Mouse (Mus musculus): ENCODE measurements around the gene St6gal1. TPM values are rescaled to one million over a fixed set of nuclear protein-coding genes. Genes with fewer than 3 reads are reported as not detected.

St6gal1 gene
- polyA plus RNA-seq, 1 experiment from 2014 or later = 38.9 TPM

DNA sequence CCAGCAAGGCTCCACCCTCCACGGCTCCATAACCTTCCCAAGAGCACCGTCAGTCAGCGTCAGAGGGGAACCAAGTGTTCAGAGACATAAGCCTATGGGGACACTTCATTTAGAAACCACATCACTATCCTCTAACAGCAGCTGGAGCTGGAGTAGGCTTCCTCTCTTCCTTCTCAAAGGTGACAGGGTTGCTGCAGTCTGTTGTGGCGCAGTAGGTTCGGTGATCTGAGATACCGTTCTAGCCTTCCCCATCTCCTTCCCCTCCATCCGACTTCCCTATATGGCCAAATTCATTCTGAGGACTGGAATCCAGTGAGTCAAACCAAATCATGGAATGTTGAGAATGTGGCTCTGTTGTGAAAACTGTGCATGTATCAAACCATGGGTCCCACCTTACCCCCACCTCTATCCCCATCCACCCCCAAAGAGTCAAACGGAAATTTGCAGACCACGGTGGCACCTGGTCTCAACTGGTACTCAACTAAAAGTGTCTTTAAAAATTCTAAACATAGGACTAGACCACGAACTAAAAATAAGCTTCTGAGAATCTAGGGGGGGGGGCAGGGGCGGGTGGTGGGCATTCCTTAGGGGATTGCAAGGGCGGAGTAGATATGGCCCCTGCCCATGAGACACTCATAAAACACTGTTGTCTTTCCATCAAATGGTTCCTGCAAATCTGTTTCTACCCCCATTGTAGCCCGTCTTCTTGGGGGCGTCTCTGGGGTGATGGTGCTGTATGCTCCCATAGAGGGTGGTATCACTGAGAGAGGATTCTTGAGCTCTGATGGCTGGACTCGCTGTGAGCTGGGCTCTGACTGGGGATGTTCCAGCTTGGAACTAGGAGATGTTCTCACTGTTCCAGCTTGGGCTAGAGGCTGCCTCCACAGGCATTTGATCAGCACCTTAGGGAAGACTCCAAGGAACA, 60.2 kb downstream of the St6gal1 start:
- no peak overlapping the region for H3K27ac ChIP-seq
- no peak overlapping the region for H3K4me3 ChIP-seq
- no peaks in the 10 kb centered on the region for H3K9me3 ChIP-seq
- peaks cover 7% of the 10 kb centered on the region; the same call in 1 of the 2 replicates for H3K36me3 ChIP-seq
- H3K27me3 ChIP-seq = no peaks in the 10 kb centered on the region
- WGBS = 88% methylated on average over 15 of the region's 15 CpGs
- ATAC-seq (ENCODE audit: low FRiP score) = no peak
- H3K4me1 ChIP-seq (replicated peaks) = peaks cover 10% of the 10 kb centered on the region; the same call in 1 of the 2 replicates
- H3K9ac ChIP-seq = no peak overlapping the region
- no peak overlapping the region for H3K4me2 ChIP-seq

DNA sequence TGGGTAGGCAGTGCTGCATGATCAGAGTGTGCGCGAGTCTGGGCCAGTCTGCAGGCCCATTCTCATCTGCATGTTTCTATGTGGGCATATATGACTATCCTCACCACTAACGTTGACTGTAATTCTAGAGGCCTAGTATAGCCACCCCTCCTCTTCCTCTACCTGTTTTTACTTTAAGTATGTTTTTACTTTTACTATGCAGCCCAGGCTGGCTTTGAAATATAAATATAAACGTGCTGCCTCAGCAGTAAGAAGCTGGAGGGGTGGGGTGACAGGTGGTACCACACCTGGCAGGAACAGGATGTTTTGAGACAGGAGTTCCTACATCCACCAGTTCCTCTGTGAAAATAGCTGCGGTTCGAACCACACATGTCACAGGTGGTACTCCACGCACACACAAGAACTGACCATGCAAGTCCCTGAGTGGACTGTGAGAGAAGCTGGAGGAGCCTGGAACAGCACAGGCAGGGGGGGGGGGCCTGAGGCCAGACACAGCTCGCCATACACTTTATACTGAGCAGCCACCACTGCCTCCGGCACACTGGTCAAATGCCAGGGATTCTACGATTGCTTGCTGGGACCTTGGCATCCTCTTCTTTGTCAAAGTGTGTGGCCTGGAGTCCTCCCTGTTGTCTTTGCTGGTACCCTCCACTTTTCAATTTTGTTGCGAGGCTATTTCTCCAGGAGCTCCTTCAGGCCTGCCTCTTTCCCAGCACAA, 62.0 kb downstream of the St6gal1 start:
- H3K4me2 ChIP-seq = no peak overlapping the region
- peaks cover 7% of the 10 kb centered on the region; the same call in 1 of the 2 replicates for H3K36me3 ChIP-seq
- H3K9ac ChIP-seq = no peak overlapping the region
- no peak overlapping the region for H3K4me3 ChIP-seq
- ATAC-seq (ENCODE audit: low FRiP score) = no peak
- no peak overlapping the region for H3K27ac ChIP-seq
- WGBS = 86% methylated on average over 11 of the region's 11 CpGs
- no peaks in the 10 kb centered on the region for H3K27me3 ChIP-seq
- H3K4me1 ChIP-seq (replicated peaks) = peaks cover 8% of the 10 kb centered on the region; the same call in 1 of the 2 replicates
- H3K9me3 ChIP-seq = no peaks in the 10 kb centered on the region

GRCm38 (mm10) chr16:23287312-23288040, 62.9 kb downstream of the St6gal1 start:
- no peak for ATAC-seq (ENCODE audit: low FRiP score)
- Histone ChIP-seq H3K27ac (no peak overlapping the region), H3K9ac (no peak overlapping the region), H3K4me1 (replicated peaks) (peaks cover 8% of the 10 kb centered on the region; the same call in 1 of the 2 replicates), H3K27me3 (no peaks in the 10 kb centered on the region), H3K36me3 (peaks cover 7% of the 10 kb centered on the region; the same call in 1 of the 2 replicates), H3K4me2 (no peak overlapping the region), H3K4me3 (no peak overlapping the region), H3K9me3 (no peaks in the 10 kb centered on the region)
- 94% methylated on average over 10 of the region's 10 CpGs for WGBS

GRCm38 (mm10) chr16:23288103-23288502, 63.6 kb downstream of the St6gal1 start:
- 95% methylated on average over 9 of the region's 9 CpGs for WGBS
- H3K4me3 ChIP-seq = no peak overlapping the region
- H3K27ac ChIP-seq = no peak overlapping the region
- H3K27me3 ChIP-seq = no peaks in the 10 kb centered on the region
- no peak overlapping the region for H3K9ac ChIP-seq
- no peak for ATAC-seq (ENCODE audit: low FRiP score)
- no peaks in the 10 kb centered on the region for H3K9me3 ChIP-seq
- peaks cover 7% of the 10 kb centered on the region; the same call in 1 of the 2 replicates for H3K36me3 ChIP-seq
- peaks cover 8% of the 10 kb centered on the region; the same call in 1 of the 2 replicates for H3K4me1 ChIP-seq (replicated peaks)
- H3K4me2 ChIP-seq = no peak overlapping the region

- H3K36me3 ChIP-seq = peaks cover 7% of the 10 kb centered on the region; the same call in 1 of the 2 replicates
- 93% methylated on average over 6 of the region's 6 CpGs for WGBS
- H3K4me2 ChIP-seq = no peak overlapping the region
- no peak overlapping the region for H3K4me3 ChIP-seq
- no peak overlapping the region for H3K9ac ChIP-seq
- no peak for ATAC-seq (ENCODE audit: low FRiP score)
- H3K4me1 ChIP-seq (replicated peaks) = peaks cover 8% of the 10 kb centered on the region; the same call in 1 of the 2 replicates
- H3K27me3 ChIP-seq = no peaks in the 10 kb centered on the region
- no peak overlapping the region for H3K27ac ChIP-seq
- no peaks in the 10 kb centered on the region for H3K9me3 ChIP-seq
Measured at GRCm38 (mm10) chr16:23289424-23289823, 64.9 kb downstream of the St6gal1 start.

DNA sequence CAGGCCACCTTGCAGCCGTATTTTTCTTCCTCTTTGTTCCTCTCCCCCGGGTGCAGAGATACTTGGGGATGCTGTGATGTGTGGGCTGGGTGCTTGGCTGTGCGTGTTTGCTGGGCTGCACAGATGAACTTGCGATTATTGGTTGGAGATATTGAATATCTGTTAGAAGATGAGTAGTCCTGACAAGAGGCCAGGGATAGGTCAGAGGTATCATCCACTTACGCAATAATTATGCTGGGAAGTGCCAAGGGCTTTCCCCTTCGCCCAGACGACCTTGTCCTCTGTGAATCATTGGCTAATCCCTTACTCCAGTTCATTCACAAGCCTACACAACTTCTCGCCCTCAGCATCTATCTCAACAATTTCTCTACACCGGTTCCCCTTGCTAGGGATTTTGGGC, 65.6 kb downstream of the St6gal1 start:
- Histone ChIP-seq H3K4me3 (no peak overlapping the region), H3K36me3 (peaks cover 7% of the 10 kb centered on the region; the same call in 1 of the 2 replicates), H3K4me1 (replicated peaks) (peaks cover 8% of the 10 kb centered on the region; the same call in 1 of the 2 replicates), H3K27me3 (no peaks in the 10 kb centered on the region), H3K9ac (no peak overlapping the region), H3K9me3 (no peaks in the 10 kb centered on the region), H3K4me2 (no peak overlapping the region), H3K27ac (no peak overlapping the region)
- no peak for ATAC-seq (ENCODE audit: low FRiP score)
- 93% methylated on average over 9 of the region's 9 CpGs for WGBS

GRCm38 (mm10) chr16:23291521-23291920, 67.0 kb downstream of the St6gal1 start:
- H3K27me3 ChIP-seq = no peaks in the 10 kb centered on the region
- WGBS = 84% methylated on average over 5 of the region's 5 CpGs
- ATAC-seq (ENCODE audit: low FRiP score) = no peak

DNA sequence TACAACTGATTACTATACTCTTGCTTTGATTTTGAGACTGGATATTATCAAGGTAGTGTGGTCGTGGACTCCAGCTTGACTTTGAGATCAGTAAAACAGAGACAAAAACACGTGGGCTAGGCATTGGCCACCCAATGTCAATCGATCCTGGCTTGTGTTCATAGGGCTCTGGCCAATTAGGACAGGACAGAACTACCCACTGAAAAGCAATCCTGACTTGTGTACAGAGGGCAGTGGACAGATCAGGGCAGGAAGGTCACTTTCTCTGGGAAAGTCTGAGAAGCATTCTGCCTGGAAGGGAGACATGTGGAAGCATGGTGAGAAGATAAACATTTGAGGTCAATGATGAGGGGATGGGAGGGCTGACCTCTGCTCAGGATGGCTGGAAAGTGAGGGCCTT, 69.7 kb downstream of the St6gal1 start:
- Histone ChIP-seq H3K4me3 (no peak overlapping the region), H3K4me1 (replicated peaks) (no peaks in the 10 kb centered on the region), H3K27me3 (no peaks in the 10 kb centered on the region), H3K9me3 (no peaks in the 10 kb centered on the region), H3K9ac (no peak overlapping the region), H3K36me3 (peaks cover 4% of the 10 kb centered on the region; the same call in 1 of the 2 replicates), H3K4me2 (no peak overlapping the region), H3K27ac (no peak overlapping the region)
- no peak for ATAC-seq (ENCODE audit: low FRiP score)
- 80% methylated on average over 3 of the region's 3 CpGs for WGBS

More at GRCm38 (mm10) chr16:23291521-23291920, 67.0 kb downstream of the St6gal1 start:
- H3K27ac ChIP-seq = no peak overlapping the region
- H3K9me3 ChIP-seq = no peaks in the 10 kb centered on the region
- H3K4me3 ChIP-seq = no peak overlapping the region
- peaks cover 10% of the 10 kb centered on the region for H3K36me3 ChIP-seq
- no peak overlapping the region for H3K4me2 ChIP-seq
- no peak overlapping the region for H3K9ac ChIP-seq
- H3K4me1 ChIP-seq (replicated peaks) = no peaks in the 10 kb centered on the region

- no peak overlapping the region for H3K4me3 ChIP-seq
- H3K4me2 ChIP-seq = no peak overlapping the region
- H3K4me1 ChIP-seq (replicated peaks) = no peaks in the 10 kb centered on the region
- H3K9ac ChIP-seq = no peak overlapping the region
- no peak overlapping the region for H3K27ac ChIP-seq
- peaks cover 4% of the 10 kb centered on the region; the same call in 1 of the 2 replicates for H3K36me3 ChIP-seq
- WGBS = 95% methylated on average over 6 of the region's 6 CpGs
- no peaks in the 10 kb centered on the region for H3K27me3 ChIP-seq
- no peak for ATAC-seq (ENCODE audit: low FRiP score)
- no peaks in the 10 kb centered on the region for H3K9me3 ChIP-seq
Measured at GRCm38 (mm10) chr16:23294747-23295146, 70.2 kb downstream of the St6gal1 start.

DNA sequence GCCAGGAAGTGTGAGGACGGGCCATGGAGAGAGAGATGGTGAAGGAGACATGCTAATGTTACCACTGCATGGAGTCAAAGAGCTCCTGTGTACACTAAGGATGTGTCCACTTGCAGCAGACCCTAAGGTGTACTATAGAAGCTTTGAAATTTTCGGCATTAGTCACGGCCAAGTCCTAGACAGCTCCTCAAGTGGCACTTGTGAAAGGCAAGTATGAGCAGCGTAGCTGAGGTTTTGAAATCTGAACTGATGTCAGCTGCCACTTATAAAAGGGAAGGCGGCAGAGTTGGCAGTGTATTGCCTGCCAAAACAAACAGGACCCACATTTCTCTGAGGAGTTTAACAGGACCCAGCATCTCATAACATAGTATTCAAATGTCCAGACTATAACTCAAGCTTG, 71.2 kb downstream of the St6gal1 start:
- no peak overlapping the region for H3K4me2 ChIP-seq
- no peak overlapping the region for H3K4me3 ChIP-seq
- ATAC-seq (ENCODE audit: low FRiP score) = no peak
- H3K9me3 ChIP-seq = no peaks in the 10 kb centered on the region
- H3K27me3 ChIP-seq = no peaks in the 10 kb centered on the region
- no peaks in the 10 kb centered on the region for H3K4me1 ChIP-seq (replicated peaks)
- 88% methylated on average over 5 of the region's 5 CpGs for WGBS
- H3K9ac ChIP-seq = no peak overlapping the region
- no peak overlapping the region for H3K27ac ChIP-seq
- peaks cover 4% of the 10 kb centered on the region; the same call in 1 of the 2 replicates for H3K36me3 ChIP-seq

DNA sequence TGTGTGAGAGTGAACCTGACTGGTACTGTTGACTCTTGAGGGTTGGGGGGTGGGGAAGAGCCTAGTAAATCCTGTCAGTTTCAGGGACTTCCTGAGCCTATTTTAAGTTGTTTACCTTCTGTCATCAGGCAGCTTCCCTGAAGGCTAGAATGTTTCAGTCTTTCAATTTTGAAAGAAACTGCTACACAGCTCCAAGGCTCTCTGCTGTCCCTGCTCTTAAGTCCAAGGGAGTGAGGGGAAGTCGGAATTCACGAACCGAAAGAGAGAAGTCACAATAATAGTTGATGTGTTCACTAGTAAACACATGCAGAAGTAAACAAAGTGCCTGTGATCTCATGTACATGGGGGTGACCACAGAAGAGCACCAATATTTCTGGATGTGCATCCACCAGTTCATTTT, 72.2 kb downstream of the St6gal1 start:
- no peak overlapping the region for H3K4me3 ChIP-seq
- no peak for ATAC-seq (ENCODE audit: low FRiP score)
- no peak overlapping the region for H3K4me2 ChIP-seq
- WGBS = 99% methylated on average over 3 of the region's 3 CpGs
- no peaks in the 10 kb centered on the region for H3K27me3 ChIP-seq
- H3K36me3 ChIP-seq = peaks cover 4% of the 10 kb centered on the region; the same call in 1 of the 2 replicates
- no peak overlapping the region for H3K9ac ChIP-seq
- H3K9me3 ChIP-seq = no peaks in the 10 kb centered on the region
- H3K27ac ChIP-seq = no peak overlapping the region
- H3K4me1 ChIP-seq (replicated peaks) = no peaks in the 10 kb centered on the region

DNA sequence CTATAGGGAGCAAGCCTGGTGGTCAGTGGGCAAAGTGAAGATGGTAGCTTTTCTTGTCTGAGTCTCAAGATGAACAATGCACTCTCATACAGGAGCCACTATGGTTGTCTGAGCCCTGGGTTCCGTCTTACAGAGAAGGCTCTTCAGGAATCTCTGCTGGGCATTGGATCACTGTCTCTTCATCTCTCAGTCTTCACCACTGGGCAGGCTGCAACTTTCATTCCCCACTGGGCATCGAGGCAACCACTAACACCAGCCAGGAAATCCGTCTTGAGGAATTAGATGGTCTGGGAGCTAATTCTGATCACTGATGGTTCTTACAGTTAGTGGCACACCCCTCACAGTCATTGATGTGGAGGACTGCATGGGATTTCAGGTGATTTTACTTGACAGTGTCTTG, 73.9 kb downstream of the St6gal1 start:
- Histone ChIP-seq H3K36me3 (peaks cover 4% of the 10 kb centered on the region; the same call in 1 of the 2 replicates), H3K9me3 (no peaks in the 10 kb centered on the region), H3K4me1 (replicated peaks) (peaks cover 9% of the 10 kb centered on the region), H3K4me2 (no peak overlapping the region), H3K27me3 (no peaks in the 10 kb centered on the region), H3K27ac (no peak overlapping the region), H3K4me3 (no peak overlapping the region), H3K9ac (no peak overlapping the region)
- WGBS = 95% methylated on average over 3 of the region's 3 CpGs
- no peak for ATAC-seq (ENCODE audit: low FRiP score)
